ENCODE assay signal across 8 mouse cellular contexts in the genomic region with DNA sequence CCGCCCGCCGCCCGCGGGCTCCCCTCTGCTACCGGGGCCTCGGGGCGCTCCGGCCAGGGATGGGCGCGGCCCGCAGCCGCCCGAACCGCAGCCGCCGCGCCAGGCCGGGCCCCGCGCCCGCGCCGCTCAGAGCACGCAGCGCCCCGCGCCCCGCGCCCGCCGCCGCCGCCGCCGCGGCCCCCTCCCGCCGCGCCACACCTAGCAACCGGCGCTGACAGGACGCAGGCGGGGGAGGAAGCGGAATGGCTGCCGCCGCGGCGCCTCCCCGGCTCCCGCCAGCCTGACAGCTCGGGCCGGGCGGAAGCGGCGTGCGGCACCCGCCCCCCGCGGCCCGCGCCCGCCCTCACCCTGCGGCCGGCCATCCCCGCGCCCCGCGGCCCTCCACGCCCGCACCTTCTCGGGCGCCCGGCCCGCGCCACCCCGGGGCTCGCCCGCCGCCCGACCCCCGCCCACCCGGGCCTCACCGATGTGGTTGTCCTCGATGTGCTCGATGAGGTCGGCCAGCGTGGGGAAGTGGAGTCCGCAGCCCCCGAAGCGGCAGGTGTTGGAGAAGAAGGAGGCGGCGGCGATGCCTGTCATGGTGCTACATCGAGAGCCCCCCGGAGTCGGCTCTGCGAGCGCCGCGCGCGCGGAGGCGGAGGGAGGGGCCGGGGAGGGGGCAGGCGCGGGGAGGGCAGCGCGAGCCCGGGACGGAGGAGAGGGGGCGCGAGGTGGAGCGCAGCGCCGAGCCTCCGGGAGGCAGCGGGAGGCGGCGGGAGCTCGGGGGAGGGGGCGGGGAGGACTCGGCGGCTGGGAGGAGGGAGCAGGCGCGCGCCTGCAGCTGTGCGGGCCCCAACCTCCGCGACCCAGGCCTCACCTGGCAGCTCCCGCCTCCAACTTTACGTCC. TPM values are rescaled to one million over a fixed set of nuclear protein-coding genes. Genes with fewer than 3 reads are reported as not detected.
DNase-seq lines count a peak whose midpoint lies in the region; ATAC-seq lines count a peak whose summit lies in the region.

A gene (minus strand): TSS at position 643 of the 886 bp plus-strand sequence.

- no peaks in the 10 kb centered on the region for H3K9me3 ChIP-seq in intestine, embryonic 14.5 days (ENCODE audit: control insufficient read depth, low read length)

- peak within 1 kb of the TSS; percentile 79 for H3K4me2 ChIP-seq in intestine, embryonic 14.5 days (ENCODE audit: low read length)

- WGBS in intestine, embryonic 14.5 days: under 1% methylated on average over 60 of the region's 133 CpGs

- H3K4me3 ChIP-seq in intestine, embryonic 14.5 days (ENCODE audit: low read depth, low read length): peak within 1 kb of the TSS; percentile 74

- no peaks in the 10 kb centered on the region for H3K36me3 ChIP-seq in intestine, embryonic 14.5 days (ENCODE audit: control insufficient read depth, insufficient read depth, low read length)

- H3K4me1 ChIP-seq in intestine, embryonic 14.5 days (replicated peaks; ENCODE audit: control insufficient read depth, insufficient read depth, low read length): 0 out of 2 replicates have a peak, but pooled peaks cover 3% of the 10 kb centered on the region

- peaks cover 26% of the 10 kb centered on the region; the same call in 1 of the 2 replicates for H3K27me3 ChIP-seq in intestine, embryonic 14.5 days (replicated peaks; ENCODE audit: control insufficient read depth, insufficient read depth, low read length)

- H3K27ac ChIP-seq in intestine, embryonic 14.5 days (ENCODE audit: low read depth): no peak within 1 kb of the TSS

- peak within 1 kb of the TSS; percentile 59 for H3K9ac ChIP-seq in intestine, embryonic 14.5 days (ENCODE audit: low read length)

- intact Hi-C loops in gastrocnemius, postnatal 36 days (cut with DNase I): no loop called here
- intact Hi-C loops in left cerebral cortex, postnatal 36 days (cut with DNase I): no loop called here

- peak; percentile 5; the same call in 1 of the 2 replicates for ATAC-seq in common myeloid progenitor, adult 5-6 weeks (replicated peaks; ENCODE audit: low read depth, poor library complexity, severe bottlenecking)
- peak; percentile 82 for ATAC-seq in intestine, embryonic 14.5 days (replicated peaks; ENCODE audit: low FRiP score, low TSS enrichment, low read depth)
- ATAC-seq in megakaryocyte progenitor cell, adult 5-6 weeks (replicated peaks; ENCODE audit: poor library complexity): 0 out of 2 replicates have a peak, but pooled peaks have one; percentile 42

- peak; percentile 73 for DNase-seq in adrenal gland, adult 2 months
- peak; percentile 17 to 22 for DNase-seq in gastrocnemius, postnatal 36 days
- DNase-seq in intestine, embryonic 14.5 days (ENCODE audit: low spot score): peak; percentile 81
- peak; percentile 60 to 73 for DNase-seq in left cerebral cortex, postnatal 36 days (ENCODE audit: low spot score in 2 of 2)
- peak; percentile 37 to 40 for DNase-seq in right cerebral cortex, postnatal 36 days (ENCODE audit: low spot score in 2 of 2)
- DNase-seq in c-Kit-positive CD71-positive TER-119-positive erythroid progenitor cells, embryonic 14.5 days (ENCODE audit: low spot score): no peak

RNA-seq across cellular contexts. Expression of the gene that starts here (rescaled TPM):
- total RNA-seq in adrenal gland, adult 2 months (2021): 1 to 10 TPM; 4.2 to 5.3 TPM
- 1.8 and 1.9 TPM in 2 replicates for polyA plus RNA-seq in adrenal gland, adult 2 months (2012; rRNA removed)
- not detected in 2 replicates for total RNA-seq in common myeloid progenitor, adult 5-6 weeks (2017)
- total RNA-seq in gastrocnemius, postnatal 36 days (2021): under 1 TPM; 0.77 to 0.94 TPM
- 6.9 and 7.6 TPM in 2 replicates for polyA plus RNA-seq in intestine, embryonic 14.5 days (2014; fragmentation: Nextera tagmentation; extraction: Ambion mirVana)
- total RNA-seq in left cerebral cortex, postnatal 36 days (2021): 10 to 100 TPM; 29.1 to 30.3 TPM
- 0.73 TPM in 1 of 2 replicates, not detected in the other for total RNA-seq in megakaryocyte progenitor cell, adult 5-6 weeks (2015)
- total RNA-seq in megakaryocyte progenitor cell, adult 5-6 weeks (2017): 0.33 TPM in 1 of 2 replicates, not detected in the other

Comparison
In these comparisons a context has a peak if more than half of its experiments do, and no peak if none do; other contexts are left out.
1. RNA of the gene that starts here (total RNA-seq): 29.1 to 30.3 TPM in left cerebral cortex, postnatal 36 days; 4.2 to 5.3 TPM in adrenal gland, adult 2 months, 0.77 to 0.94 TPM in gastrocnemius, postnatal 36 days, 0.33 to 0.73 TPM in megakaryocyte progenitor cell, adult 5-6 weeks and not detected in common myeloid progenitor, adult 5-6 weeks; every median in the first group is over 4 times any median in the second.
2. Peak in ATAC-seq in common myeloid progenitor, adult 5-6 weeks; RNA of the gene not detected or under 1 TPM.
3. Peak in DNase-seq in gastrocnemius, postnatal 36 days; RNA of the gene not detected or under 1 TPM.
4. Peak in ATAC-seq in megakaryocyte progenitor cell, adult 5-6 weeks; RNA of the gene not detected or under 1 TPM.
5. ATAC-seq: peak in every context shown above with its lines; median percentile 82 in intestine, embryonic 14.5 days; 42 in megakaryocyte progenitor cell, adult 5-6 weeks; 5 in common myeloid progenitor, adult 5-6 weeks.